Mouse (Mus musculus) lung, postnatal 0 days (tissue): Measurements from ENCODE around the gene Tbx2.

Source experiments
- CTCF ChIP-seq: IDR thresholded peaks from 2 replicates; pipeline ENCODE4 v1.5.1; 2016; ENCODE audit warnings: antibody characterized with exemption, mild to moderate bottlenecking
- EP300 ChIP-seq: IDR thresholded peaks from 2 replicates; pipeline ENCODE4 v1.6.1; 2016; ENCODE audit warnings: antibody characterized with exemption, mild to moderate bottlenecking, control low read depth

- no peak for TF ChIP-seq CTCF
- TF ChIP-seq EP300 = no peak
Observed at GRCm38 (mm10) chr11:85844971-85845370, 12.6 kb downstream of the Tbx2 start.
